In genomic region chr13:91165200-91165599, GRCm38 (mm10) we compare ENCODE assay signal across 10 mouse cellular contexts. TPM values are rescaled to one million over a fixed set of nuclear protein-coding genes. Genes with fewer than 3 reads are reported as not detected.
A peak's percentile ranks its signal among the peaks of the same experiment; 100 is the strongest.
DNase-seq lines count a peak whose midpoint lies in the region; ATAC-seq lines count a peak whose summit lies in the region.
"Had no signal": no experiment of that assay in that cellular context is flagged by ENCODE, and none has a peak within 500 bp of the region (broad histone marks: within the 10 kb centered on the region; RNA-seq: fewer than 3 reads in every experiment).

No protein-coding gene starts in this region.

- DNase-seq in kidney, postnatal 4 days = no peak
- DNase-seq in NIH3T3 (ENCODE audit: low read depth) = peak; percentile 92
- peak; percentile 27 to 44 for DNase-seq in heart, adult 18-20 months
- peak; percentile 37 for DNase-seq in lung, postnatal 36 days
- no peak for DNase-seq in cerebellum, postnatal 10 days

- peak; percentile 49; the same call in 1 of the 2 replicates for ATAC-seq in kidney, embryonic 15.5 days (replicated peaks; ENCODE audit: low FRiP score)
- no peak for ATAC-seq in activated CD4-positive, CD25-positive, alpha-beta regulatory T cell, adult 4 months
- ATAC-seq in midbrain, embryonic 16.5 days = no peak

- H3K9me3 ChIP-seq in kidney, embryonic 15.5 days (replicated peaks) = no peaks in the 10 kb centered on the region
- no peaks in the 10 kb centered on the region for H3K9me3 ChIP-seq in midbrain, embryonic 16.5 days (replicated peaks; ENCODE audit: control insufficient read depth, low read length, poor library complexity, severe bottlenecking)

- H3K27ac ChIP-seq in kidney, embryonic 15.5 days = no peak overlapping the region
- H3K27ac ChIP-seq in midbrain, embryonic 16.5 days (ENCODE audit: low read length) = no peak overlapping the region
- H3K27ac ChIP-seq: liver, embryonic 14.5 days had no signal

- H3K4me2 ChIP-seq in kidney, embryonic 15.5 days = no peak overlapping the region
- H3K4me2 ChIP-seq in midbrain, embryonic 16.5 days (ENCODE audit: low read length) = no peak overlapping the region

- WGBS in kidney, embryonic 15.5 days = 64% methylated on average over 6 of the region's 6 CpGs
- 76% methylated on average over 6 of the region's 6 CpGs for WGBS in midbrain, embryonic 16.5 days

- H3K4me3 ChIP-seq in kidney, embryonic 15.5 days (replicated peaks) = no peak overlapping the region
- no peak overlapping the region for H3K4me3 ChIP-seq in midbrain, embryonic 16.5 days (ENCODE audit: low read depth, low read length)
- H3K4me3 ChIP-seq: erythroblast, embryonic 14.5 days had no signal

- no peaks in the 10 kb centered on the region for H3K36me3 ChIP-seq in kidney, embryonic 15.5 days
- no peaks in the 10 kb centered on the region for H3K36me3 ChIP-seq in midbrain, embryonic 16.5 days (ENCODE audit: control insufficient read depth, insufficient read depth, low read length)

- H3K27me3 ChIP-seq in kidney, embryonic 15.5 days = no peaks in the 10 kb centered on the region
- H3K27me3 ChIP-seq in midbrain, embryonic 16.5 days (ENCODE audit: control insufficient read depth, insufficient read depth, low read depth, low read length) = no peaks in the 10 kb centered on the region

- H3K9ac ChIP-seq in kidney, embryonic 15.5 days = no peak overlapping the region
- no peak overlapping the region for H3K9ac ChIP-seq in midbrain, embryonic 16.5 days (ENCODE audit: low read depth, low read length)
- H3K9ac ChIP-seq: liver, embryonic 14.5 days had no signal

- peaks cover 10% of the 10 kb centered on the region; the same call in 1 of the 2 replicates for H3K4me1 ChIP-seq in kidney, embryonic 15.5 days
- no peaks in the 10 kb centered on the region for H3K4me1 ChIP-seq in midbrain, embryonic 16.5 days (ENCODE audit: control insufficient read depth, insufficient read depth, low read length)

RNA-seq across cellular contexts. Expression of gene Atg10, which starts 58.6 kb away (rescaled TPM):
- 12.6 and 13.4 TPM in 2 replicates for polyA plus RNA-seq in kidney, embryonic 15.5 days (2015; fragmentation: Nextera tagmentation; extraction: Ambion mirVana)
- 10 to 100 TPM; 30.1 to 33.4 TPM for total RNA-seq in heart, adult 18-20 months (2021)
- polyA plus RNA-seq in activated CD4-positive, CD25-positive, alpha-beta regulatory T cell, adult 4 months (2017; shearing (Covaris generic)) = 10 to 100 TPM; 18.6 to 25.8 TPM
- polyA plus RNA-seq in midbrain, embryonic 16.5 days (2015; fragmentation: Nextera tagmentation; extraction: Ambion mirVana) = 11.9 and 15.3 TPM in 2 replicates
- polyA plus RNA-seq: erythroblast, embryonic 14.5 days had no signal

Comparison
In these comparisons a context has a peak if more than half of its experiments do, and no peak if none do; other contexts are left out.
1. DNase-seq: peak in NIH3T3 (single experiment), heart, adult 18-20 months (2 of 2) and lung, postnatal 36 days (single experiment); none in kidney, postnatal 4 days (0 of 2) and cerebellum, postnatal 10 days (0 of 2).